Mouse (Mus musculus) frontal cortex, postnatal 36 days (tissue): ENCODE results near the gene Tcerg1l.

ENCODE experiments used
- DNase-seq, 2 experiments: peaks; one replicate each; pipeline ENCODE4 v3.0.0; 2022; ENCODE audit warnings: low spot score in 2 of 2

Gene Tcerg1l

GRCm38 (mm10) chr7:138397485-138398181 is at the start of gene Tcerg1l:
Tcerg1l (minus strand) TSS chr7:138397730.
- peak in 1 of 2 experiments; percentile 10 for DNase-seq

GRCm38 (mm10) chr7:138442096-138442495 is 44.6 kb upstream of the Tcerg1l start:
- DNase-seq = no peak

GRCm38 (mm10) chr7:138432541-138432940 is 35.0 kb upstream of the Tcerg1l start:
- no peak for DNase-seq

GRCm38 (mm10) chr7:138431456-138431855 is 33.9 kb upstream of the Tcerg1l start:
- no peak for DNase-seq

- DNase-seq = no peak
Observed at GRCm38 (mm10) chr7:138429916-138430315, 32.4 kb upstream of the Tcerg1l start.

- peak; percentile 51 to 57 for DNase-seq
Observed at GRCm38 (mm10) chr7:138428826-138429225, 31.3 kb upstream of the Tcerg1l start.

GRCm38 (mm10) chr7:138427441-138427840 is 29.9 kb upstream of the Tcerg1l start:
- DNase-seq = no peak

- peak; percentile 36 to 52 for DNase-seq
Observed at GRCm38 (mm10) chr7:138413496-138413895, 16.0 kb upstream of the Tcerg1l start.

GRCm38 (mm10) chr7:138401641-138402040 is 4.1 kb upstream of the Tcerg1l start:
- DNase-seq = no peak

- no peak for DNase-seq
Observed at GRCm38 (mm10) chr7:138400506-138401272, 3.2 kb upstream of the Tcerg1l start.

GRCm38 (mm10) chr7:138398182-138398793 is 758 bp upstream of the Tcerg1l start:
- peak; percentile 73 to 77 for DNase-seq

- peak in 1 of 2 experiments; percentile 14 for DNase-seq
Observed at GRCm38 (mm10) chr7:138396863-138397484, 556 bp downstream of the Tcerg1l start.

GRCm38 (mm10) chr7:138396109-138396862 is 1.2 kb downstream of the Tcerg1l start:
- peak; percentile 12 to 16 for DNase-seq

- no peak for DNase-seq
Observed at GRCm38 (mm10) chr7:138389941-138390340, 7.6 kb downstream of the Tcerg1l start.

GRCm38 (mm10) chr7:138389071-138389470 is 8.5 kb downstream of the Tcerg1l start:
- DNase-seq = no peak

- DNase-seq = no peak
Observed at GRCm38 (mm10) chr7:138379221-138379620, 18.3 kb downstream of the Tcerg1l start.

GRCm38 (mm10) chr7:138378546-138378945 is 19.0 kb downstream of the Tcerg1l start:
- no peak for DNase-seq

GRCm38 (mm10) chr7:138375573-138375972 is 22.0 kb downstream of the Tcerg1l start:
- no peak for DNase-seq

GRCm38 (mm10) chr7:138374376-138374775 is 23.2 kb downstream of the Tcerg1l start:
- DNase-seq = no peak

- no peak for DNase-seq
Observed at GRCm38 (mm10) chr7:138373530-138373929, 24.0 kb downstream of the Tcerg1l start.

- no peak for DNase-seq
Observed at GRCm38 (mm10) chr7:138367570-138367969, 30.0 kb downstream of the Tcerg1l start.
